Mouse (Mus musculus) testis, adult 2 months (tissue): ENCODE measurements around the gene Bahcc1.

Experiments
- CTCF ChIP-seq: fragments of 200-500 bp; IDR thresholded peaks from 2 replicates; pipeline ENCODE4 v1.5.1; 2012; ENCODE audit warnings: low read depth, mild to moderate bottlenecking, inconsistent platforms, low read length, moderate library complexity; ENCODE audit not compliant: control insufficient read depth, insufficient read depth, insufficient replicate concordance
- POLR2A ChIP-seq: fragments of 200-500 bp; IDR thresholded peaks from 2 replicates; pipeline ENCODE4 v1.6.1; 2012; ENCODE audit warnings: low read depth, mild to moderate bottlenecking, inconsistent platforms, low read length, moderate library complexity; ENCODE audit not compliant: control insufficient read depth

GRCm38 (mm10) chr11:120200621-120201020 is 32.1 kb upstream of the Bahcc1 start:
- TF ChIP-seq CTCF = no peak
- TF ChIP-seq POLR2A = no peak
